Mouse (Mus musculus): ENCODE measurements around the gene Pygo1. TPM values are rescaled to one million over a fixed set of nuclear protein-coding genes. Genes with fewer than 3 reads are reported as not detected.

Pygo1 gene
- polyA plus RNA-seq, 1 experiment from 2014 or later, result 7.5 TPM

GRCm38 (mm10) chr9:72992576-72992975 is 67.1 kb downstream of the Pygo1 start:
- 82% methylated on average over 5 of the region's 5 CpGs for WGBS
- H3K27ac ChIP-seq (replicated peaks), result no peak overlapping the region
- no peak for ATAC-seq (ENCODE audit: insufficient number of reproducible peaks, low FRiP score, low TSS enrichment, low read depth)

GRCm38 (mm10) chr9:72996167-72996566 is 70.7 kb downstream of the Pygo1 start:
- Histone ChIP-seq H3K27ac (replicated peaks) (no peak overlapping the region), H3K27me3 (no peaks in the 10 kb centered on the region), H3K4me1 (no peaks in the 10 kb centered on the region), H3K36me3 (0 out of 2 replicates have a peak, but pooled peaks cover 9% of the 10 kb centered on the region), H3K4me2 (replicated peaks) (no peak overlapping the region), H3K4me3 (replicated peaks) (no peak overlapping the region), H3K9ac (no peak overlapping the region), H3K9me3 (replicated peaks) (no peaks in the 10 kb centered on the region)
- ATAC-seq (ENCODE audit: insufficient number of reproducible peaks, low FRiP score, low TSS enrichment, low read depth), result no peak

More at GRCm38 (mm10) chr9:72992576-72992975, 67.1 kb downstream of the Pygo1 start:
- Histone ChIP-seq H3K36me3 (no peaks in the 10 kb centered on the region), H3K4me3 (replicated peaks) (no peak overlapping the region), H3K9me3 (replicated peaks) (no peaks in the 10 kb centered on the region), H3K9ac (no peak overlapping the region), H3K4me1 (no peaks in the 10 kb centered on the region), H3K27me3 (no peaks in the 10 kb centered on the region), H3K4me2 (replicated peaks) (no peak overlapping the region)

- H3K36me3 ChIP-seq, result peaks cover 12% of the 10 kb centered on the region; the same call in 1 of the 2 replicates
- no peak for ATAC-seq (ENCODE audit: insufficient number of reproducible peaks, low FRiP score, low TSS enrichment, low read depth)
- 59% methylated on average over 7 of the region's 7 CpGs for WGBS
- H3K4me2 ChIP-seq (replicated peaks), result no peak overlapping the region
- H3K9ac ChIP-seq, result no peak overlapping the region
- H3K9me3 ChIP-seq (replicated peaks), result no peaks in the 10 kb centered on the region
- H3K4me1 ChIP-seq, result no peaks in the 10 kb centered on the region
- no peak overlapping the region for H3K4me3 ChIP-seq (replicated peaks)
- no peaks in the 10 kb centered on the region for H3K27me3 ChIP-seq
- no peak overlapping the region for H3K27ac ChIP-seq (replicated peaks)
Measured at GRCm38 (mm10) chr9:72996806-72997205, 71.4 kb downstream of the Pygo1 start.

- H3K27ac ChIP-seq (replicated peaks), result no peak overlapping the region
- ATAC-seq (ENCODE audit: insufficient number of reproducible peaks, low FRiP score, low TSS enrichment, low read depth), result no peak
- H3K9me3 ChIP-seq (replicated peaks), result no peaks in the 10 kb centered on the region
- H3K4me2 ChIP-seq (replicated peaks), result no peak overlapping the region
- no peak overlapping the region for H3K4me3 ChIP-seq (replicated peaks)
- no peak overlapping the region for H3K9ac ChIP-seq
- WGBS, result 62% methylated on average over 2 of the region's 2 CpGs
- H3K4me1 ChIP-seq, result no peaks in the 10 kb centered on the region
- no peaks in the 10 kb centered on the region for H3K27me3 ChIP-seq
- H3K36me3 ChIP-seq, result peaks cover 18% of the 10 kb centered on the region; the same call in 1 of the 2 replicates
Measured at GRCm38 (mm10) chr9:73000487-73000886, 75.0 kb downstream of the Pygo1 start.

GRCm38 (mm10) chr9:73001314-73002011 is 76.0 kb downstream of the Pygo1 start:
- H3K27me3 ChIP-seq, result no peaks in the 10 kb centered on the region
- no peak overlapping the region for H3K9ac ChIP-seq
- H3K4me1 ChIP-seq, result no peaks in the 10 kb centered on the region
- no peak overlapping the region for H3K4me2 ChIP-seq (replicated peaks)
- no peak for ATAC-seq (ENCODE audit: insufficient number of reproducible peaks, low FRiP score, low TSS enrichment, low read depth)
- no peaks in the 10 kb centered on the region for H3K9me3 ChIP-seq (replicated peaks)
- WGBS, result 84% methylated on average over 13 of the region's 13 CpGs
- H3K27ac ChIP-seq (replicated peaks), result no peak overlapping the region
- H3K4me3 ChIP-seq (replicated peaks), result no peak overlapping the region
- peaks cover 22% of the 10 kb centered on the region; the same call in 1 of the 2 replicates for H3K36me3 ChIP-seq

Other genes with a start within 250 kb of the Pygo1 start
- gene Prtg, start 118.8 kb upstream of the Pygo1 start, polyA plus RNA-seq (2015; fragmentation: Nextera tagmentation; extraction: Ambion mirVana), result 1.1 and 1.2 TPM in 2 replicates
- 2.0 and 3.6 TPM in 2 replicates for gene Dyx1c1, start 33.1 kb downstream of the Pygo1 start, polyA plus RNA-seq (2015; fragmentation: Nextera tagmentation; extraction: Ambion mirVana)
- gene Gm44503, start 33.2 kb downstream of the Pygo1 start, polyA plus RNA-seq (2015; fragmentation: Nextera tagmentation; extraction: Ambion mirVana), result not detected in 2 replicates
- 27.9 and 35.2 TPM in 2 replicates for gene Ccpg1os, start 59.7 kb downstream of the Pygo1 start, polyA plus RNA-seq (2015; fragmentation: Nextera tagmentation; extraction: Ambion mirVana)
- 39.1 and 39.4 TPM in 2 replicates for gene Ccpg1, start 59.8 kb downstream of the Pygo1 start, polyA plus RNA-seq (2015; fragmentation: Nextera tagmentation; extraction: Ambion mirVana)
- 12.0 and 15.0 TPM in 2 replicates for gene Pigb, start 114.7 kb downstream of the Pygo1 start, polyA plus RNA-seq (2015; fragmentation: Nextera tagmentation; extraction: Ambion mirVana)
- gene Rab27a, start 119.2 kb downstream of the Pygo1 start, polyA plus RNA-seq (2015; fragmentation: Nextera tagmentation; extraction: Ambion mirVana), result 9.5 and 10.9 TPM in 2 replicates
- gene Khdc3, start 176.2 kb downstream of the Pygo1 start, polyA plus RNA-seq (2015; fragmentation: Nextera tagmentation; extraction: Ambion mirVana), result not detected in 2 replicates
- gene Gm20509, start 176.8 kb downstream of the Pygo1 start, polyA plus RNA-seq (2015; fragmentation: Nextera tagmentation; extraction: Ambion mirVana), result not detected in 2 replicates
- 102 and 105 TPM in 2 replicates for gene Rsl24d1, start 187.8 kb downstream of the Pygo1 start, polyA plus RNA-seq (2015; fragmentation: Nextera tagmentation; extraction: Ambion mirVana)